In genomic region chr7:99476558-99477114, GRCm38 (mm10) we compare ENCODE assay signal across 20 mouse cellular contexts. TPM values are rescaled to one million over a fixed set of nuclear protein-coding genes. Genes with fewer than 3 reads are reported as not detected.
DNase-seq lines count a peak whose midpoint lies in the region; ATAC-seq and TF ChIP-seq lines count a peak whose summit lies in the region.
"Had no signal": no experiment of that assay in that cellular context is flagged by ENCODE, and none has a peak within 500 bp of the region (broad histone marks: within the 10 kb centered on the region; RNA-seq: fewer than 3 reads in every experiment).

No protein-coding gene starts in this region.

- no peak; the same call in 1 of the 2 replicates for TF ChIP-seq POLR2A in CH12.LX (IDR thresholded peaks at IDR 0.05; ENCODE audit: low read depth, low read length)

- H3K4me1 ChIP-seq in heart, embryonic 11.5 days (ENCODE audit: control insufficient read depth, insufficient read depth, low read length): peaks cover 25% of the 10 kb centered on the region
- H3K4me1 ChIP-seq in liver, embryonic 11.5 days (replicated peaks; ENCODE audit: control insufficient read depth, insufficient read depth, low read length): peaks cover 52% of the 10 kb centered on the region
- H3K4me1 ChIP-seq in liver, postnatal 0 days (ENCODE audit: insufficient read depth): peaks cover 28% of the 10 kb centered on the region
- peaks cover 19 to 53% of the 10 kb centered on the region in 2 experiments for H3K4me1 ChIP-seq in CH12.LX (ENCODE audit: control insufficient read depth in 1 of 2, insufficient read depth in 2 of 2)
- peaks cover 58% of the 10 kb centered on the region for H3K4me1 ChIP-seq in hindbrain, embryonic 13.5 days (replicated peaks)

- peak overlapping the region; percentile 22; the same call in 1 of the 2 replicates for H3K27ac ChIP-seq in heart, embryonic 11.5 days (ENCODE audit: low read depth, low read length)
- peak overlapping the region; percentile 28; the same call in 1 of the 2 replicates for H3K27ac ChIP-seq in liver, embryonic 11.5 days (ENCODE audit: low read depth, low read length)
- no peak overlapping the region for H3K27ac ChIP-seq in liver, postnatal 0 days (ENCODE audit: low read depth)
- no peak overlapping the region for H3K27ac ChIP-seq in CH12.LX (ENCODE audit: insufficient read depth, low read depth)
- H3K27ac ChIP-seq in hindbrain, embryonic 13.5 days: peak overlapping the region; percentile 36; the same call in 1 of the 2 replicates
- H3K27ac ChIP-seq: embryonic facial prominence, embryonic 15.5 days; layer of hippocampus, adult 2 months; limb, embryonic 12.5 days; midbrain, embryonic 10.5 days had no signal

- TF ChIP-seq RAD21 in CH12.LX (IDR thresholded peaks at IDR 0.05; ENCODE audit: low read depth, low read length): no peak

- no peak for TF ChIP-seq CTCF in liver, postnatal 0 days (IDR thresholded peaks at IDR 0.05; ENCODE audit: low read depth)
- TF ChIP-seq CTCF in CH12.LX (conservative IDR thresholded peaks at IDR 0.05 in 1 of 2, IDR thresholded peaks at IDR 0.05 in 1 of 2; ENCODE audit: low read depth in 2 of 2, low read length in 2 of 2): no peak

- in situ Hi-C loops in CH12.LX (cut with MboI; ENCODE audit: low pct_ligation_motif_present, low pct_unique_long_range_greater_than_20kb, low sequenced_read_pairs): no loop called here

- H3K36me3 ChIP-seq in heart, embryonic 11.5 days (ENCODE audit: control insufficient read depth, insufficient read depth, low read length): peaks cover 48% of the 10 kb centered on the region
- peaks cover 58% of the 10 kb centered on the region for H3K36me3 ChIP-seq in liver, embryonic 11.5 days (ENCODE audit: control insufficient read depth, insufficient read depth, low read length)
- peaks cover 64% of the 10 kb centered on the region for H3K36me3 ChIP-seq in liver, postnatal 0 days (replicated peaks; ENCODE audit: insufficient read depth, low read length)
- peaks cover 79 to 94% of the 10 kb centered on the region in 2 experiments for H3K36me3 ChIP-seq in CH12.LX (replicated peaks in 1 of 2; ENCODE audit: control insufficient read depth in 1 of 2, insufficient read depth in 1 of 2, low read length in 1 of 2)
- peaks cover 83% of the 10 kb centered on the region for H3K36me3 ChIP-seq in hindbrain, embryonic 13.5 days

- H3K27me3 ChIP-seq in heart, embryonic 11.5 days (ENCODE audit: control insufficient read depth, insufficient read depth, low read length): no peaks in the 10 kb centered on the region
- no peaks in the 10 kb centered on the region for H3K27me3 ChIP-seq in liver, embryonic 11.5 days (replicated peaks; ENCODE audit: control insufficient read depth, insufficient read depth, low read length)
- H3K27me3 ChIP-seq in liver, postnatal 0 days (ENCODE audit: insufficient read depth, low read length): no peaks in the 10 kb centered on the region
- H3K27me3 ChIP-seq in CH12.LX (replicated peaks): no peaks in the 10 kb centered on the region
- no peaks in the 10 kb centered on the region for H3K27me3 ChIP-seq in hindbrain, embryonic 13.5 days
- H3K27me3 ChIP-seq: embryonic facial prominence, embryonic 15.5 days; limb, embryonic 12.5 days had no signal

- no peak overlapping the region for H3K4me2 ChIP-seq in heart, embryonic 11.5 days
- H3K4me2 ChIP-seq in liver, embryonic 11.5 days: no peak overlapping the region
- no peak overlapping the region for H3K4me2 ChIP-seq in liver, postnatal 0 days (ENCODE audit: low read depth, low read length)
- H3K4me2 ChIP-seq in CH12.LX (ENCODE audit: insufficient read depth, low read depth, poor library complexity, severe bottlenecking): no peak overlapping the region
- no peak overlapping the region for H3K4me2 ChIP-seq in hindbrain, embryonic 13.5 days
- H3K4me2 ChIP-seq: embryonic facial prominence, embryonic 15.5 days; limb, embryonic 12.5 days; lung, embryonic 14.5 days had no signal

- no peak for ATAC-seq in heart, embryonic 11.5 days (replicated peaks; ENCODE audit: insufficient number of reproducible peaks, low FRiP score, low TSS enrichment)
- no peak for ATAC-seq in liver, embryonic 11.5 days (replicated peaks; ENCODE audit: low FRiP score)
- no peak for ATAC-seq in liver, postnatal 0 days
- ATAC-seq in hindbrain, embryonic 13.5 days (ENCODE audit: low FRiP score): no peak
- ATAC-seq: forebrain, postnatal 0 days had no signal

- no peak overlapping the region for H3K4me3 ChIP-seq in heart, embryonic 11.5 days (ENCODE audit: low read depth, low read length)
- H3K4me3 ChIP-seq in liver, embryonic 11.5 days (ENCODE audit: low read depth, low read length): no peak overlapping the region
- no peak overlapping the region for H3K4me3 ChIP-seq in liver, postnatal 0 days (ENCODE audit: low read depth, low read length)
- no peak overlapping the region for H3K4me3 ChIP-seq in CH12.LX (replicated peaks in 1 of 3; ENCODE audit: low read depth in 2 of 3, low read length in 2 of 3, poor library complexity in 1 of 3)
- H3K4me3 ChIP-seq in hindbrain, embryonic 13.5 days: no peak overlapping the region
- H3K4me3 ChIP-seq: embryonic facial prominence, embryonic 15.5 days; layer of hippocampus, adult 2 months; limb, embryonic 12.5 days; midbrain, embryonic 10.5 days had no signal

- no peak for TF ChIP-seq EP300 in liver, postnatal 0 days (IDR thresholded peaks at IDR 0.05; ENCODE audit: low read depth)
- no peak for TF ChIP-seq EP300 in CH12.LX (IDR thresholded peaks at IDR 0.05; ENCODE audit: low read length)

- dilution Hi-C loops in CH12.LX (cut with MboI; ENCODE audit: extremely low pct_ligation_motif_present, extremely low pct_unique_long_range_greater_than_20kb, low sequenced_read_pairs): no loop called here

- no peak for DNase-seq in heart, postnatal 4 days
- DNase-seq in liver, embryonic 11.5 days (ENCODE audit: low spot score): no peak
- DNase-seq in liver, postnatal 0 days: no peak
- no peak for DNase-seq in CH12.LX (ENCODE audit: extremely low read depth)
- no peak for DNase-seq in layer of hippocampus, postnatal 36 days
- DNase-seq in neural tube, embryonic 10.5 days (ENCODE audit: extremely low spot score, low spot score): no peak
- DNase-seq: adrenal gland, adult 2 months; cerebellum, adult 2 months; cerebellum, postnatal 36 days; forebrain, postnatal 0 days; kidney, adult 2 months; kidney, postnatal 14 days; lung, embryonic 14.5 days; lung, postnatal 36 days had no signal

- 42% methylated on average over 3 of the region's 3 CpGs for WGBS in heart, embryonic 11.5 days (ENCODE audit: insufficient replicate concordance)
- 41% methylated on average over 3 of the region's 3 CpGs for WGBS in liver, embryonic 11.5 days
- 40% methylated on average over 3 of the region's 3 CpGs for WGBS in liver, postnatal 0 days (ENCODE audit: insufficient replicate concordance)
- WGBS in hindbrain, embryonic 13.5 days: 41% methylated on average over 3 of the region's 3 CpGs

- H3K79me2 ChIP-seq in CH12.LX (replicated peaks; ENCODE audit: control insufficient read depth, extremely low read depth, insufficient read depth, poor library complexity, severe bottlenecking): peaks cover 49% of the 10 kb centered on the region

- no peaks in the 10 kb centered on the region for H3K9me3 ChIP-seq in heart, embryonic 11.5 days (replicated peaks; ENCODE audit: control insufficient read depth, low read length)
- no peaks in the 10 kb centered on the region for H3K9me3 ChIP-seq in liver, embryonic 11.5 days (ENCODE audit: control insufficient read depth, low read length)
- no peaks in the 10 kb centered on the region for H3K9me3 ChIP-seq in liver, postnatal 0 days (ENCODE audit: low read length)
- H3K9me3 ChIP-seq in CH12.LX (replicated peaks; ENCODE audit: low read length): no peaks in the 10 kb centered on the region
- no peaks in the 10 kb centered on the region for H3K9me3 ChIP-seq in hindbrain, embryonic 13.5 days
- H3K9me3 ChIP-seq: embryonic facial prominence, embryonic 15.5 days; limb, embryonic 12.5 days; midbrain, embryonic 10.5 days had no signal

- no peak overlapping the region for H3K9ac ChIP-seq in heart, embryonic 11.5 days (ENCODE audit: low read depth, low read length)
- no peak overlapping the region; the same call in 1 of the 2 replicates for H3K9ac ChIP-seq in liver, embryonic 11.5 days (ENCODE audit: low read depth, low read length)
- H3K9ac ChIP-seq in liver, postnatal 0 days (replicated peaks): no peak overlapping the region
- H3K9ac ChIP-seq in CH12.LX (ENCODE audit: insufficient read depth, low read depth): no peak overlapping the region
- no peak overlapping the region for H3K9ac ChIP-seq in hindbrain, embryonic 13.5 days
- H3K9ac ChIP-seq: embryonic facial prominence, embryonic 15.5 days; forebrain, postnatal 0 days; limb, embryonic 12.5 days; lung, embryonic 14.5 days had no signal

RNA-seq across cellular contexts. Expression of gene Rps3, which starts 6.9 kb away (rescaled TPM):
- polyA plus RNA-seq in heart, embryonic 11.5 days (2014; fragmentation: Nextera tagmentation; extraction: Ambion mirVana): 591 and 608 TPM in 2 replicates
- 100 to 1,000 TPM; 440 to 487 TPM for total RNA-seq in heart, postnatal 4 days (2021)
- polyA plus RNA-seq in liver, embryonic 11.5 days (2014; fragmentation: Nextera tagmentation; extraction: Ambion mirVana): 934 and 944 TPM in 2 replicates
- 472 TPM in 2 replicates for polyA plus RNA-seq in liver, postnatal 0 days (2015; fragmentation: Nextera tagmentation; extraction: Ambion mirVana)
- 2,320 and 2,484 TPM in 2 replicates for total RNA-seq in CH12.LX (2012; rRNA removed)
- 3,699 and 3,874 TPM in 2 replicates for total RNA-seq in CH12.LX (2014; rRNA removed)
- polyA plus RNA-seq in CH12.LX (2012; ENCODE audit: insufficient read length, low read depth): 1,738 and 1,898 TPM in 2 replicates
- polyA plus RNA-seq in hindbrain, embryonic 13.5 days (2015; fragmentation: Nextera tagmentation; extraction: Ambion mirVana): 523 and 532 TPM in 2 replicates
- total RNA-seq in layer of hippocampus, postnatal 36 days (2021): 100 to 1,000 TPM; 250 to 259 TPM

RNA-seq across cellular contexts. Expression of gene Klhl35, which starts 10.8 kb away (rescaled TPM):
- 0.77 and 1.0 TPM in 2 replicates for polyA plus RNA-seq in heart, embryonic 11.5 days (2014; fragmentation: Nextera tagmentation; extraction: Ambion mirVana)
- 1 to 10 TPM; 1.3 to 1.4 TPM for total RNA-seq in heart, postnatal 4 days (2021)
- polyA plus RNA-seq in liver, embryonic 11.5 days (2014; fragmentation: Nextera tagmentation; extraction: Ambion mirVana): 0.23 and 0.32 TPM in 2 replicates
- 0.35 and 0.37 TPM in 2 replicates for polyA plus RNA-seq in liver, postnatal 0 days (2015; fragmentation: Nextera tagmentation; extraction: Ambion mirVana)
- total RNA-seq in CH12.LX (2012; rRNA removed): not detected in 2 replicates
- total RNA-seq in CH12.LX (2014; rRNA removed): not detected in 2 replicates
- not detected in 2 replicates for polyA plus RNA-seq in CH12.LX (2012; ENCODE audit: insufficient read length, low read depth)
- polyA plus RNA-seq in hindbrain, embryonic 13.5 days (2015; fragmentation: Nextera tagmentation; extraction: Ambion mirVana): 7.4 and 12.2 TPM in 2 replicates
- total RNA-seq in layer of hippocampus, postnatal 36 days (2021): 1 to 10 TPM; 1.9 to 3.9 TPM

RNA-seq across cellular contexts. Expression of gene Arrb1, which starts 58.6 kb away (rescaled TPM):
- 4.9 and 5.3 TPM in 2 replicates for polyA plus RNA-seq in heart, embryonic 11.5 days (2014; fragmentation: Nextera tagmentation; extraction: Ambion mirVana)
- total RNA-seq in heart, postnatal 4 days (2021): 10 to 100 TPM; 31.0 to 32.5 TPM
- 27.9 and 28.9 TPM in 2 replicates for polyA plus RNA-seq in liver, embryonic 11.5 days (2014; fragmentation: Nextera tagmentation; extraction: Ambion mirVana)
- 20.1 and 21.8 TPM in 2 replicates for polyA plus RNA-seq in liver, postnatal 0 days (2015; fragmentation: Nextera tagmentation; extraction: Ambion mirVana)
- total RNA-seq in CH12.LX (2012; rRNA removed) (3.8 and 4.2 TPM in 2 replicates), CH12.LX (2014; rRNA removed) (2.4 and 3.3 TPM in 2 replicates)
- 5.2 and 6.2 TPM in 2 replicates for polyA plus RNA-seq in CH12.LX (2012; ENCODE audit: insufficient read length, low read depth)
- 15.6 and 15.9 TPM in 2 replicates for polyA plus RNA-seq in hindbrain, embryonic 13.5 days (2015; fragmentation: Nextera tagmentation; extraction: Ambion mirVana)
- 100 to 1,000 TPM; 131 to 145 TPM for total RNA-seq in layer of hippocampus, postnatal 36 days (2021)

Comparison
In these comparisons a context has a peak if more than half of its experiments do, and no peak if none do; other contexts are left out.
1. H3K27ac ChIP-seq: peak in heart, embryonic 11.5 days (single experiment), liver, embryonic 11.5 days (single experiment) and hindbrain, embryonic 13.5 days (single experiment); none in liver, postnatal 0 days (single experiment) and CH12.LX (single experiment).